Mouse (Mus musculus) embryonic facial prominence, embryonic 12.5 days (tissue): ENCODE data around the gene Phf12. TPM values are rescaled to one million over a fixed set of nuclear protein-coding genes. Genes with fewer than 3 reads are reported as not detected.
A peak's percentile ranks its signal among the peaks of the same experiment; 100 is the strongest.

Source experiments
- ATAC-seq: fragments of 200-750 bp; cut with Nextera tagmentation; 2 replicates; pipeline ENCODE4 v1.8.0; 2017; ENCODE audit not compliant: insufficient number of reproducible peaks, insufficient read depth, low FRiP score, low TSS enrichment
- H3K27ac ChIP-seq: fragments of 300-500 bp; sonication (generic); 2 replicates; pipeline ENCODE4 v1.5.1; 2016; ENCODE audit warnings: mild to moderate bottlenecking
- H3K27me3 ChIP-seq: fragments of 300-500 bp; sonication (generic); 2 replicates; pipeline ENCODE4 v1.6.1; 2016; ENCODE audit warnings: mild to moderate bottlenecking, moderate library complexity
- H3K36me3 ChIP-seq: fragments of 300-500 bp; sonication (generic); 2 replicates; pipeline ENCODE4 v1.6.1; 2016; ENCODE audit warnings: mild to moderate bottlenecking
- H3K4me1 ChIP-seq: fragments of 300-500 bp; sonication (generic); 2 replicates; pipeline ENCODE4 v1.6.1; 2016
- H3K4me2 ChIP-seq: fragments of 300-500 bp; sonication (generic); replicated peaks from 2 replicates; pipeline ENCODE4 v1.6.1; 2016; ENCODE audit warnings: mild to moderate bottlenecking, moderate library complexity
- H3K4me3 ChIP-seq: fragments of 300-500 bp; sonication (generic); 2 replicates; pipeline ENCODE4 v1.5.1; 2016; ENCODE audit warnings: mild to moderate bottlenecking
- H3K9ac ChIP-seq: fragments of 300-500 bp; sonication (generic); 2 replicates; pipeline ENCODE4 v1.6.1; 2016; ENCODE audit warnings: mild to moderate bottlenecking, moderate library complexity
- H3K9me3 ChIP-seq: fragments of 300-500 bp; sonication (generic); 2 replicates; pipeline ENCODE4 v1.6.1; 2016; ENCODE audit warnings: mild to moderate bottlenecking, moderate library complexity
- WGBS: fragments of 180-500 bp; shearing (Covaris S2); methylation state at CpG from one replicate; pipeline ENCODE4 v1.1.7; 2016; 5-methylcytosine and 5-hydroxymethylcytosine counted together
- polyA plus RNA-seq: library from polyadenylated mRNA; unstranded; fragments of >200 nt; fragmentation: Nextera tagmentation; extraction: Ambion mirVana; gene quantifications from 2 replicates; pipeline ENCODE4 v1.2.1, GENCODE M21; 2016

Phf12 gene
- polyA plus RNA-seq, 1 experiment from 2014 or later = 27.5 TPM

DNA sequence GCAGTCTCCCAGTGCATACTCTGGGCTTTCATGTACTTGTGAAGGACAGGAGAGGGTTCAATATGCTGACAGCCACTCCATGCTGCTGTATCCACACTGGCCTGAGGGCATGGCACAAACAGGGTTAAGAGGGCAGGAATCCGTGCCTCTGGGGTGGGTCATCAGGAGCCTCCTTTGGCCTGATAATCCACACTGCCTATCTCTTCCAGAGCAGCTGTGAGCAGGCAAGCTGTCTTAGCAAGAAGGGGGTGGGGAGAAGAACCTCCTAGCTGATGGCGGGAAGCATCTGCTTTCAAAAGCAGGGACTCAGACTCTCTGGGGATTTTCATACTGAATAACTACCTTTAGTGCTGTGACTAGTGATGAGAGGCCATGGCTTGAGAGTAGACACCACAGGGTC is 83.4 kb downstream of the Phf12 start:
- Histone ChIP-seq H3K9me3 (no peaks in the 10 kb centered on the region), H3K4me3 (no peak overlapping the region), H3K4me2 (no peak overlapping the region), H3K27me3 (no peaks in the 10 kb centered on the region), H3K4me1 (no peaks in the 10 kb centered on the region), H3K36me3 (no peaks in the 10 kb centered on the region), H3K27ac (no peak overlapping the region), H3K9ac (no peak overlapping the region)
- WGBS = 40% methylated on average over 2 of the region's 2 CpGs
- no peak for ATAC-seq

DNA sequence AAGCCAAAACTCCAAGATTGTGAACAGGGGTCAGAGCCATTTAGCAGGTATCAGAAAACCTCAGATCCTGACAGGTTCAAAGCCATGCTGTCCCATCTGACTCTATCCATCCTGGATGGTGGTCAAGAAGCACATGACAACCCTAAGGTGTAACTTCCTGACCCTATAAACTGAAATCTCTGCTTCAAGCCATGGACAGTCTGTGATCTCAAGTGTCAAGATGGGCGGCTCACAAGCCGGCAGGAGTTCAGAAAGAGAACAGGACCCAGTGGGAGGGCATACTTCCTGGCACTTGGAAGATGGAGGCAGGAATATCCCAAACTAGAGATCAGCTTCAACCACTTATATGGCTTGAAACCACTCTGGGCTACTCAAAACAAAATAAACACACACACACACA is 84.1 kb downstream of the Phf12 start:
- WGBS = 54% methylated on average over 2 of the region's 2 CpGs
- Histone ChIP-seq H3K27me3 (no peaks in the 10 kb centered on the region), H3K27ac (no peak overlapping the region), H3K9me3 (no peaks in the 10 kb centered on the region), H3K4me3 (no peak overlapping the region), H3K4me1 (no peaks in the 10 kb centered on the region), H3K4me2 (no peak overlapping the region), H3K36me3 (0 out of 2 replicates have a peak, but pooled peaks cover under 1% of the 10 kb centered on the region), H3K9ac (no peak overlapping the region)
- no peak for ATAC-seq

DNA sequence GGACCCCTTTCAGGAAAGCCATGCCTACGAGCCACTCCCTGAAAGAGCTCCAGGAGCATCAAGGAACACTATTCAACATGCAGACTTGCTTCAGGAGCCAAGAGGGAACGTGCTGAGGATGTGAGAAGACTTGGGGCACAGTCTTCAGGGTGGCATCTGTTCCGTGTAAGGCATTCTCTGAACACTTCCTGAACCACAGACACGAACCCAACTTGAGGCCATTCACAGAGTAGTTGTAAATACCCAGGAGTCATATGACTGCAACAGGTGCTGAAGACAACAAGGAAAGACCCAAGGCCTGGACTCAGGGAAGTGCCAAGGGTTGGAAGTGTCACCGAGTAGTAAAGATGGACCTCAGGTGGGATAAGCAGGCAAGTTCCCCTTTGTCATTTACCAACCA is 85.0 kb downstream of the Phf12 start:
- Histone ChIP-seq H3K4me1 (no peaks in the 10 kb centered on the region), H3K9ac (no peak overlapping the region)

DNA sequence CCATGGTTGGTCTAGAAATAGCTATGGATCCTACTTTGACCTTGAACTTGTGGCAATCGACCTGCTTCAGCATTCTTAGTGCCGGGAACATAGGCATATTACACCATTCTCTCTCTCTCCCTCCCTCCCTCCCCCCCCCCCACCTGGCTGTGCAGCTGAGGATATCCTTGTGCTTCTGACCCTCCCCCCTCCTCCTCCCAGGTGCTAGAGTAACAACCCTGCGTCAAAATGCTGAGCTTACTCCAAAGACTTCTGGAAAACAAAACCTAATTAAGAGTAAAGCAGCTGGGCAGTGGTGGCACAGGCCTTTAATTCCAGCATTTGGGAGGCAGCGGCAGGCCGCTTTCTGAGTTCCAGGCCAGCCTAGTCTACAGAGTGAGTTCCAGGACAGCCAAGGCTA is 86.6 kb downstream of the Phf12 start:
- Histone ChIP-seq H3K4me1 (no peaks in the 10 kb centered on the region), H3K4me3 (no peak overlapping the region), H3K36me3 (peaks cover 23% of the 10 kb centered on the region), H3K4me2 (no peak overlapping the region), H3K9ac (no peak overlapping the region), H3K27ac (no peak overlapping the region), H3K9me3 (no peaks in the 10 kb centered on the region), H3K27me3 (no peaks in the 10 kb centered on the region)
- 74% methylated on average over 5 of the region's 5 CpGs for WGBS
- no peak for ATAC-seq

More for the DNA sequence above, 85.0 kb downstream of the Phf12 start:
- H3K9me3 ChIP-seq = no peaks in the 10 kb centered on the region
- H3K4me2 ChIP-seq = no peak overlapping the region
- H3K27me3 ChIP-seq = no peaks in the 10 kb centered on the region
- no peak overlapping the region for H3K4me3 ChIP-seq
- ATAC-seq = no peak
- 67% methylated on average over 5 of the region's 5 CpGs for WGBS
- no peak overlapping the region for H3K27ac ChIP-seq
- peaks cover 10% of the 10 kb centered on the region for H3K36me3 ChIP-seq

DNA sequence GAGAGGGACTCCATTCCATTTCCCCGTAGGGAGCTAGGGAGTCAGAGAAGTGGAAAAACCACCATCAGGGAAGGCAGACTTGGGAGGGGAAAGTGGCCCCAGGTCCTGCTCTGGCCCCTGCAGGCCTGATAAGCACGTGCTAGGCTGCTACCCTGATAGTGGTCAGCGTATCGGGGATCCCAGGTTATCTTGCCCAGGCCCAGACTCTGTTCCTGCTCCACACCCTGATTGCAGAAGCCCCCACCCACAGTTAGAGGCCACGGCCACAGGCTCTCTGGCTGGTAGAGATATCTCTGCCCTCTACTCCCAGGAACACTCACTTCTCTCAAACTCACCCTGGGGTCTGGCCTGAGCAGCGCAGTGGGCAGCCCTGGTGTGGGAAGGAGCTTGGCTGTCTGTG is 87.1 kb downstream of the Phf12 start:
- Histone ChIP-seq H3K9me3 (no peaks in the 10 kb centered on the region), H3K27me3 (no peaks in the 10 kb centered on the region), H3K4me2 (no peak overlapping the region), H3K4me3 (no peak overlapping the region), H3K27ac (no peak overlapping the region), H3K9ac (no peak overlapping the region), H3K4me1 (no peaks in the 10 kb centered on the region), H3K36me3 (peaks cover 28% of the 10 kb centered on the region)
- no peak for ATAC-seq
- WGBS = 82% methylated on average over 6 of the region's 6 CpGs

DNA sequence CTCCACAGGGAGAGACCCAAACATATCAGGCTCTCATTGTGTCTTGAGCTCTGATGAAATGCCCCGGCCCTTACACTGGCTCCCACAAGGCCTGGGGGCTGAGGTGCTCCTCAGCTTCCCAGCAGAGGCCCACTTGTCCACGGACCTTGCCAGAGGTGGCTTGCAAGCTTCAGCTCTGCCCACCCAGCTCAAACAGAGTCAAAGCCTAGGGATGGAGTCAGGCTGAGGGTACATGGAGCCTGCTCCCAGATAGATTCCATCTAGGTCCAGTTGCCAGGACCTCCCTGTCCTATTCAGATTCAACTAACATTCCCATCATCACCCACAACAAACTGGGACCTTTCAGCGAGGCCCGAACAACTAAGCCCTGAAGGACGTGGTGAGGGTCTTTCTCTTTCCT is 89.4 kb downstream of the Phf12 start:
- H3K27me3 ChIP-seq = no peaks in the 10 kb centered on the region
- H3K9ac ChIP-seq = no peak overlapping the region
- no peak overlapping the region for H3K4me3 ChIP-seq
- H3K9me3 ChIP-seq = no peaks in the 10 kb centered on the region
- no peak overlapping the region for H3K27ac ChIP-seq
- H3K36me3 ChIP-seq = peaks cover 50% of the 10 kb centered on the region
- WGBS = 84% methylated on average over 5 of the region's 5 CpGs
- no peak for ATAC-seq
- no peaks in the 10 kb centered on the region for H3K4me1 ChIP-seq
- H3K4me2 ChIP-seq = no peak overlapping the region

DNA sequence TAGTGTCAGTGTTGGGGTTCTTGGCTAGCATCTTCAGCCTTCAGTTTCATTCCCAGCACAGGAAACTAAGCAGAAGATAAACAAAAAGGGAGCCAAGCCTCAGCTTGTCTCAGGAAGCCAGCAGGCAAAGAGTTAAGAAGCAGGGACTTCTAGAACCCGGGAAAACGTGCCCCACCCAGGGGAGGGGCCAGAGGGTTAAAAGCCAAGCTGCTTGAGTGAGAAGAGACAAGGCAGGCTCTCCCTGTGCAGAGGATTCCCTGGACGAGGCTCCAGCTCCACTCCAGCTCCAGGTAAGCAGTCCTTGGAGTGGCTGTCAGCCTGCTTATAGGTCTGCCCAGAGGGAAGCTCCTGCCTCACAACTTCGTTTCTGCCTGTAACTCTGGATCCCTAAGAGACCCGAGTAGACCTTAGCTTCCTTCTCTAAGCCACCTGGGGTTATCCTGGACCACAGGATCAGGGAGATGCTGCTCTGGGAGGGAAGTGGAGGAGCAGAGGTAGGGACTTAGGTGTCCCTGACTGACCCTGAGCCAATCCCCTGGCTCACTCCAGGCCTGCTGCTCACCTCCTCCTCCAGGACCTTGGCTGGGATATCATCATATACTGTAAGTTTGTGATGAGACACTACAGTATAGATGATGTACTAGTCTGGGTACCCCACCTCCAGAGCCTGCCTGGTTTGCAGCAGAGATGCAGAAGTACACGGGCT is 90.0 kb downstream of the Phf12 start:
- Histone ChIP-seq H3K9me3 (no peaks in the 10 kb centered on the region), H3K9ac (no peak overlapping the region), H3K4me3 (no peak overlapping the region), H3K4me1 (no peaks in the 10 kb centered on the region), H3K36me3 (peaks cover 55% of the 10 kb centered on the region), H3K4me2 (no peak overlapping the region), H3K27me3 (no peaks in the 10 kb centered on the region), H3K27ac (peak overlapping the region; percentile 17; the same call in 1 of the 2 replicates)
- ATAC-seq = no peak
- 31% methylated on average over 6 of the region's 6 CpGs for WGBS

DNA sequence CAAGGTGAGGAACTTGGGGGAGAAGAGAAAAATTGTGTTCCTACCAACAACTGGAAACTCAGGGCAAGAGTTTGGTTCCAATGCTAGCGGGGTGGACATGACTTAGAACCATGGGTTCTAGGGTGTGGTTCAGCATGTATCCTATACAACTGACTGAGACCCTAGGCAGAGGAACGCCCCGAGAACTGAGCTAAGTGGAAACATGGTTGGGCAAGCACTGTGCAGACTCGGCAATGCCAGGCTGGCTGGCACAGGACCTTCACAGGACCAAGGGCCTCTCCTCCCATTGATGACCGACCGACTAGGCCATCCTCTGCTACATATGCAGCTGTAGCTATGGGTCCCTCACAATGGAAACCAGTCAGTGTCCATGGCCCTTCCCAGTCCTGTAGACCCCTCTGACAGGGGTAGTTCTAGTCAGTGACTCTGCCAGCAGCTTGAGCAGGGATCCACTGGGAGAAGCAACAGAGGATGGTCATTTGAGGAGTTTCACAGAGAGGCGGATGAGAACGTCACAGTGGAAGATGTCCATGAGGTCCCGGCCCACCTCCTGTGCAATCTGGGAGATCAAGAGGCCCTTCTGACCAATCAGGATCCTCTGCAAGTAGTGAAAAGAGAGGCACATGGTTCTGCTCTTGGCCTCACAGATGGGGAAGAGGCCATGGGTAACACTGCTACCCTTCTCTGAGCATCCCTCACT is 91.2 kb downstream of the Phf12 start:
- Histone ChIP-seq H3K27me3 (no peaks in the 10 kb centered on the region), H3K4me1 (no peaks in the 10 kb centered on the region), H3K9me3 (no peaks in the 10 kb centered on the region), H3K27ac (no peak overlapping the region), H3K4me2 (no peak overlapping the region), H3K4me3 (no peak overlapping the region), H3K9ac (no peak overlapping the region), H3K36me3 (peaks cover 60% of the 10 kb centered on the region)
- 94% methylated on average over 9 of the region's 9 CpGs for WGBS
- ATAC-seq = no peak

DNA sequence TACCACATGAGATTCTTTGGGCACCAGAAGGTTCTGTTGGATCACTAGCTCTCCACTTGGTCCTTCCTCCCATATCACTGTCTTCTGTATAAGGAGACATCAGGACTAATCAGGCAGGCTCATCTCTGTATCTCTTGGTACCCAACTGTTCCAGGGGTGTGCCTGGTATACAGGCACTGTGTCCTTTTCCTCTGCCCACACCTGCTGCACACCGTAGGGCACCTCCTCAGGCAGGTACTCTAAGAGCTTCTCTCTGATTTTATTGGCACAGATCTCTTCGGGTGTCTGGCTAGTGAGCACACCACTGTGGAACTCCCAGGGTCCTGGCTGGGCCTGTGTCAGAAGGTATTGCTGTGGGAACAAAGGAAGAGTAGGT is 91.7 kb downstream of the Phf12 start:
- no peaks in the 10 kb centered on the region for H3K4me1 ChIP-seq
- no peak overlapping the region for H3K4me2 ChIP-seq
- no peak overlapping the region for H3K4me3 ChIP-seq
- no peak overlapping the region for H3K9ac ChIP-seq
- ATAC-seq = no peak
- H3K27me3 ChIP-seq = no peaks in the 10 kb centered on the region
- no peak overlapping the region for H3K27ac ChIP-seq
- peaks cover 60% of the 10 kb centered on the region for H3K36me3 ChIP-seq
- H3K9me3 ChIP-seq = no peaks in the 10 kb centered on the region
- WGBS = 85% methylated on average over 2 of the region's 2 CpGs

DNA sequence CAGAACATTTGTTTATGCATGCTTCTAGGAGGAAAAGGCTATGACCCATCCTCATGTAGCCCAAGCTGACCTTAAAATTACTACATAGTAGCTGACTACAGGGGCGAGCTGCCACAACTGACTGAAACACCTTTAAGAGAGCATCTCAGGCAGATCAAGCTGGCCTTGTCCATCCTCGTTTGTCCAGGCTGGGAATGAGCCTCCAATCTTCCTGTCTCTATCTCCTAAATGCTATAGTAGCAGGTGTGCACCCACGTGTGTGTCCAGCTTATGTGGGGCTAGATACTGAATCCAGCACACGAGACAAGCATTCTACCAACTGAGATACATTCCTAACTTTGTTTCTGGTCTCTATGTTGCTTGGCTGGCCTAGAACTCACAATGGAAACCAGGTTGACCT is 92.1 kb downstream of the Phf12 start:
- no peaks in the 10 kb centered on the region for H3K9me3 ChIP-seq
- H3K4me3 ChIP-seq = no peak overlapping the region
- H3K36me3 ChIP-seq = peaks cover 60% of the 10 kb centered on the region
- H3K4me1 ChIP-seq = 0 out of 2 replicates have a peak, but pooled peaks cover 3% of the 10 kb centered on the region
- H3K9ac ChIP-seq = no peak overlapping the region
- no peak overlapping the region for H3K4me2 ChIP-seq
- H3K27me3 ChIP-seq = no peaks in the 10 kb centered on the region
- no peak for ATAC-seq
- 82% methylated on average over 4 of the region's 4 CpGs for WGBS
- no peak overlapping the region for H3K27ac ChIP-seq
